Mouse (Mus musculus) lung, postnatal 25 days (tissue): ENCODE data around the gene Clec16a.

Source experiments
- DNase-seq: peaks from one replicate; pipeline ENCODE4 v3.0.0; 2022; ENCODE audit warnings: low spot score

The Clec16a gene

DNA sequence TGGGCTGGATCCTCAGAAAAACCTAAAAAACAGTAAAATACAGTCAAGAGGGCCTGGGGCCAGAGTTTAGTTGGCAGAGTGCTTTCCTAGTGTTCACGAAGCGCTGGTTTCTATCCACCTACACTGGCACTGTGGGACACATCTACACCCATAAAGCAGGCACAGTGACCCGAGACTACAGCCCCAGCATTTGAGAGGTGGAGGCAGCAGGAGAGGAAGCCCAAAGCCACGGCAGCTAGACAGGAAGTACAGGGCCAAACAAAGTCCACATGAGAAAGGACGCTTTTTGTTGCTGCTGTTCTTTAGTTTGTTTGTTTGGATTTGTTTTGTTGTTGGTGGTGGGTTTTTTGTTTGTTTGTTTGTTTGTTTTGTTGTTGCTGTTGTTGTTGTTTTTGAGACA, 8.8 kb upstream of the Clec16a start:
- DNase-seq = no peak

DNA sequence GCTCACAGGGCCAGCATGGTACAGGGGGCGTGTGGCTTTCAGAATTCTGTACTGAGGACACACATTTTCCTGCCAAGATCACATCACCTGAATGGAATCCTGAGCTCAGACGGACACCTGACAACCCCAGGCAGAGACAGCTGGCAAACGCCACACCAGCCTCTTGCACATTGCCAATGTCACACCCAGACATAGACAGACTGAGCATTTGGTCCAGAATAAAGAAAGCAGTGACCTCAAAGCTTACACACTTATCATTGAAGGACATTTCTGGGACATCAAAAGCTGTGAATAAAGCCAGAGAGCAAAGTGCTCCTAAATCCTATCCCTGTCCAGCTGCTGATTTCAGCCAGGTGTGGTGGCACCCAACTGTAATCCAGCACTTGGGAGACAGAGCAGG, 8.2 kb upstream of the Clec16a start:
- no peak for DNase-seq

DNA sequence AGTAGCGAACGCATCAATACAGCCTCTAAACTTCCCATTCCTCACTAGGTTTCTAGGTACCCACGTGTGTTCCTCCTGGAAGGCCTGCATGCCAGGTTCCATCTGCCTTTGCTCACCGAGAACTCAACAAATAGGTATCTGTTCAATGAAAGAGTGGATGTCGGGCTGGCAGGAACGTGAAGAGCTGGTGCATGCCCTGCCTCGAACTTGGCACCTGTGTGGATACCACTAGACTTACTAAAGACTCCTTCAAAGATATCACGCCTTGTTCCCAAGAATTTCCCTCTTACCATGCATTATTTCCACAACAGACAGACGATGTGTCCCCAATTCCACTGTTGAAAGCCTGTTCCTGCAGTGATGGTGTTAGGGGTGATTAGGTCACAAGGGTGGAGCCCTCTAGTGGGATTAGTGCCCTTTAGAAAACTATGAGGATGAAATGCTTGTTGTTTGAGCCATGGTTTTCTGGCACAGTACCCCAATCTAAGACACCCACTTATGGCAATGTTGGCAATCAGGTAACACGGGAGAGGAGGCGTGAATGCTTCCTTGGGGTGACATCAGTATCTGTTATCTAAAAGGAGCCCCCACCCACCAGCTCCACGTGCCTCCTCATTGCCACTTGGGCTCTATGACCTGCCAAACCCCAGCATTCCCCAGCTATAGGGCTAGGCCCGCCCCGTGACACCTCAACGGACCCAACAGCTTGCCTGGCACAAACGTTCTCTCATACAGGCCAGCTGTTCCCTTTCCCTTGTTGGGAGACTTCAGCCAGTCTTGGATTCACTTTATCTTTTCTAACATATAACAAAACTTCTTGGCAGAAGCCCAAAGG, 4.2 kb upstream of the Clec16a start:
- DNase-seq = no peak

DNA sequence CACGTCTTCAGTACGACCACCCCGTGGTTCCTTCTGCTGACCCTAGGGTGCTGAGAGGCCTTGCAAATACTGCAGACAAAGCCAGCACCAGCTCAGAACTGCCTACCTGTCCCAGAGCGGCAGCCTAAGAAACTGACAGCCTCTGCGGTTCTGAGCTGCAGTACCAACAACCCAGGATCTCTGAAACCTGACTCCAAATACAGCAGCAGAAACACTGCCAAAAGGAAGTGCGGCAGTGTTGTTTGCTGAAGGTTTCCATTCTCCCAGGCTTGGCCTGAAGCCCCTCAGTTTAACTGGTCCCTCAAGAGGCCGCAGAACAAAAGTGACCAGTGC, 3.6 kb upstream of the Clec16a start:
- DNase-seq = no peak

DNA sequence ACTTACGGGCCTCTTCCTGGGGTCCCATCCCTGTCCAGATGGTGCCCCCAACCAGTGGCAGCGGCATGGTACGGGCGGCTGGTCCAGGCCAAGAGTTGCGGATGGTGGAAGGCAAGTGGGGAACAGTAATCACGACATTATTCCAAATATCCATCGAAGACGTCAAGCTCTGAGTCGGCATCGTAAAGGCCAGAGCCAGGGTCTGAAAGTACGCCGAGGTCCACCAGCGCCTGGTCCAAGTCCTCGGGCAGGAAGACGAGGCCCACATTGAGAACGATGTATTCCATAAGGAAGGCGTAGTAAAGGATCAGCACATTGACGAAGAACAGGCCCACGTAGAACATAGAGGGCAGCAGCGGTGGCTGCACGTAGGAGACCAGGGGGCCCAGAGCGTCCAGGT, 2.9 kb upstream of the Clec16a start:
- DNase-seq = no peak

DNA sequence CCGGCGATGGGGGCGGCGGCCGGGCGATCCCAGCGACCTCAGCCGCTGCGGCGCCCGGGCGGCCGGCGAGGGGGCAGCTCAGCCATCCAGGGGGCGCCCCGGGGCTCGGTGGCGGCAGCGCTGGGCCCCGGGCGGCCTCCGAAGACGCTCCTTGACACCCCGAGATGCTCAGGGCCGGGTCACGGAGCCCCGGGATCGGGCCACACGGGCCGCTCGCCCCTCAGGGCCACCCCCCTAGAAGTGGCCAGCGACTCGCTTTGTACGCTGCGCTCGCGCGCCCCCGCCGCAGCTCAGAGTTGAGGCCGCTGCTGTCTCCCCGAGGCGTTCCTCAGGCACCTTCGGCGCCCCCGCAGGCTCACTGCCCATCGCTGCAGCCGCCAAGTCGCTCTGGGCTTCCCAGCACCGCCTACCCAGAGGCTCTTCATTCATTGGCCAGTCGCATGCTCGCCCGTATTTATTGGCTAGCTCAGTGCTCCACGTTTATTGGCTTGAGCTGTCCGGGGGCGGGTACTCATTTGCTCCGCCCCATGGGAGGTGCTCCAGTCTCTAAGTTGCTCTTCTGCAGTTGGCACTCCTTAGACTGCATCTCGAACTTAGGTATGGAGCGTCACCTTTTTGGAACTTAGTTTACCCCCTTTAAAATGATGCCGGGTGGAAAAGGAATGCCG, 2.3 kb upstream of the Clec16a start, which contains the start of gene Dexi:
Dexi (minus strand) TSS at position 357 of the 668 bp plus-strand sequence.
- peak; percentile 98 for DNase-seq

DNA sequence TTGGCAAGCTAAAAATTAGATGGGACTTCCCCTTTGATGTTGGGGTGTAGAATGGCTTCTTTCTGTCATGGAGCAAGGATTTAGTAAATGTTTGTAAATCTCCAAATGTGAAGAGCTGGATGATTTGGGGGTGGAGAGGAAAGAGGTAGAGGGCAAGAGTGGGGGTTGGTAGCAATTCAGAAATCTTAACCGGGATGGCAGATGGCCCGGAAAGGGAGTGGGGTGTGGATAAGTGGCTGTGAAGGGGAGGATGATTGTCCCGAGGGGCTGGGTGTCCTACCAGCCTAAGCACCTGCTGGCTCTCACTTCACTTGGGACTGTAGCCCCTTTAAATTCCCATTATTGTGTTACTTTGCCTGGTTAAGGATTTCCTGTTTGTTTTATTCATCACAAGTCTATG, 1.7 kb downstream of the Clec16a start:
- no peak for DNase-seq

DNA sequence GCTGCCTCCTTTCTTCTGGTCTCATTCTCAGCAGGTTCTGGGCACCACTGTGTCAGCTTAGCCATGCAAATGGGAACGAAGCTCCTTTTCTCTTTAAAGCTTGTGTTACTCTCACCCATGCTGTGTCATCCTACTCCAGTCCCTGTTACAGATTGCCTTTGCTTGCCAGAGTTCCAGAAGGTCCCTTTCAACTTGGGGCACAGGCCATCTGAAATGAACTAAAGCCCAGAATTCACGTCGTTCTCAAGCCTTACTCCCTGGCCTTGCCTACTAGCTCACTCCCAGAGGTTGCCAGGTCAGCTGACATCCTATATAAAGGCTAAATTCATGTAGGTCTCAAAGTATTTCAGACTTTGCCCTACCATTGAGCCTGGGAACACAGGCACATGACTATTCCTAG, 3.8 kb downstream of the Clec16a start:
- DNase-seq = no peak

DNA sequence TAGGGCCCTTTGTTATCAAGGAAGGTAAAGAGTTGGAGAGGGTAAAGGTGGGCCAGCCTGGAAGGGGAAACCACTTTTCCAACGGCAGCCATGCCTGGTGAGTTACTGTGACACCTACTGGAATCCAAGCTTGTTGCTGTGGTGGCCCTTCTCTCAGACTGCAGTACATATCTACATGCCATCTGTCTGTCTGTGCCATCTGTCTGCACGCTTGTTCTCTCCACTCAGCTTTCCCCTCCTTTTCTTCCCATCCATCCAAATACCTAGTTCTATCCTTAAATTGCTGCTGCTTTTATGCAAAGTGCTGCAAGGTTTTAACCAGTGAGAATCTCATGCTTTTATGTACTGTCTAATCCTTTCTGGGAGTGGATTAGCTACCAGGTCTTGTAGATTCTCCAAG, 4.5 kb downstream of the Clec16a start:
- no peak for DNase-seq

DNA sequence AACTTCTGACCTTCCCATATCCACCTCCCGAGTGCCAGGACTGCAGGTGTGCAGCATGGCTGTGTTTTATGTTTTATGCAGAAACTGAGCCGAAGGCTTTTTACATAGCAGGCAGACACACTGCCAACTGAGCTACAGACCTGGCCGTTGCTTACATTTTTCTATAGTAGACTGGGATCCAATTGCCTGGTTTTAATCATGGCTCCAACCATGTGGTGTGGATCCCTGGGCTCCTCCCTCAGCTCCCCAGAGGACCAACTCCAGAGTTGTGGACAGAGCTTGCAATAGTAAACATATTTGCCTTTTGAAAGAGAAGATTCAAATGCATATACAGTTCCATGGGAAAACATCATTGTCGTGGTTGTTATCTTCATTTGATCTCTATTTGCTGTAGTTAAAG, 6.5 kb downstream of the Clec16a start:
- DNase-seq = no peak

DNA sequence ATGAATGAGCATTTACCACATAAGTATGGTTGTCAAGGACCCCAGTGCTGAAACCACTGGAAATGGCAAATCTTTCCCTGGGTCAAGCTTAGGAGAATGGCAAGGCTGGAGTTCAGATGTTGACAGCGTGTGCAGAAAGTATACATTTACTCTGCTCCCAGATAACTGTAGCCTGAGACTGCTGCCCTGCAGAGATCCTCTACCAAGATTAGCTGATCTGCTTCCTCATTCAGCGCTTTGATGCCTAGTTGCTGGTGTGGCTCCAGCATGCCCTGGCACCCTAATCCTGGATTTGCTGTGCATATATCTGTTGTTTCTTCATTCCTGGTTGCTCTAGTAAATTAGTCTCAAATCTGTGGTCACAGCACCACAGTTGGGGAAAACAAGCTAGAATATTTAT, 8.7 kb downstream of the Clec16a start:
- DNase-seq = no peak

DNA sequence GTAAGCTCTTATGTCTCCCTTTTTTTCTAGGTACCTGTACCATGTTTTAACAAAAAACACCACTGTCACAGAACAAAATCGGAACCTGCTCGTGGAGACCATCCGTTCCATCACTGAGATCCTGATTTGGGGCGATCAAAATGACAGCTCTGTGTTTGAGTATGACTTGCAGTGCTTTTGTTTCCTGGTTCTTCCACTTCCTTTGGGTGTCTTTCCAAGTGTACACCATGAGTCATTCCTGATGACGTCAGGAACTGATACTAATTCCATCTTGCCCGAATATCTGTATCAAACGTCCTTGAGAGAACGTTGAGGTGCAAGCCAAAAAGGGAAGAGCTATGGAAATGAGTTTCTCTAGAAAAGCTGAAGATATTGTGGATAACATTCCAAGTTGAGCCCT, 14.9 kb downstream of the Clec16a start:
- no peak for DNase-seq

DNA sequence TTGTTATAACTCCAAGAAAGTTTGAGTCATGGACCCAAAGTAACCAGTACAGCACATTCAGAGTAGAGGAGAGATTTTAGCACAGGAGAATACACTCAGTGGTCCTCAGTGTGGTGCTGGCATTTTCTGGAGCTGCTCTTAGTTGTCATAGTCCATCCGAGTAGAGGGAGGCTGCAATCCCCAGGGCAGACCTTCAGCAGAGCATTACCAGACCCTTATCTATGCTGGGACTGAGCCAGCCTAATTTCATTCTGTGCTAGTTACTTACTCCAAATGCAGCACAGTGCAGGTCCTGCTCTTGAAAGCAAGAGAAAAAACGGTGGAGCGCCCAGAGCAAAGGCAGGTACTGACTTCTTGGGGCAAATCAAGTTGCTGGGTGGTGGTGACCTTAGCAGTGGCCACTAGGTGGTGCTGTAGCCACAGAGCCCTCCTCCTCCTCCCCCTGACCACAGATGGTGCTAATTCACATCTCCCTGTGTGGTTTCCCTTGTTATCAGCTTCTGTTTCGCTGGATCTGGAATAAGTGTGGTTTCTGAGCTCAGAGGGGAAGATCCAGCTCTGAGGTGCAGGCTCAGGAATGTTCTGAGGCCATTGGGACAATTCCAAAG, 20.2 kb downstream of the Clec16a start:
- peak; percentile 65 for DNase-seq

DNA sequence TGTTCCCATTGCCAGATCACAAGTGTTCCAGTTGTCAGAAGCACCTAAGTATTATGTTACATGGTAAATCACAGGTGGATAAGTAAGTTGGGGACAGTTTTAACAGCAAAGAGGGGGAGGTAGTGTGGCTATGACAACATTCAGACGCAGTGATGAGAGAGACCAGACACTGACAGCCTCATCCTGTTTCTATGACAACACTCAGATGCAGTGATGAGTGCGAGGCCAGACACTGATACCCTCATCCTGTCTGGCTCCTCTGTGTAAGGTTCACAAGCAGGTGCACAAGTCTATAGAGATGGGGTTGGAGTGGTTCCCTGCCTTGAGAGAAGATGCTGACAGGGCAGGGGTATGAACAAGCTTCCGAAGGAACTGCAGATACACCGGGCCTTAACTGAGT, 22.0 kb downstream of the Clec16a start:
- no peak for DNase-seq

DNA sequence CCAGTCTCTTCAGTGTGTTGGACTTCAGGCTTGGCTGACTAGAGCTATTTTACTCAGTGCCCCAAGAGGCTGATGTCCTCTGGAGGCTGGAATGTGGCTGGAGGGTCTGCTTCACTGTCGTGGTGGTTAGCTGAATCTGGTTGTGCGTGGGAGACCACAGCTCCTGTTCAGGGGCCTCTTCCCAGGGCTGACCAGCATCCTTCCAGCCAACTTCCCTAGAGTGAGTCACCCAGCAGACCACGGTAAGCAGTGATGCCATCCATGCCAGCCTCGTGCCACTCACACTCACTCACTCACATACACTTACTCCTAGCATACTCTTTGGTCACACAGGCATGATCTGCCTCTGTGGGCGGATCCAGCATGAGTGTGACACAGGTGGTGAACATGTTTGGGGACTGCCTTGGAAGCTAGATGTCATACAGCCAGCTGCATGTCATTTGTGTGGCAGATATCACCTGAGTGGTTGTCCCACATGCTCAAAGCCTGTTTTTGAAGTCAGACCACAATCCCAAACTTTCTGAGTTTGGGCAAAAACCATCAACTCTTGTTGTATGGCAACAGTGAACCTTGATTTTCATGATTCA, 24.8 kb downstream of the Clec16a start:
- no peak for DNase-seq

DNA sequence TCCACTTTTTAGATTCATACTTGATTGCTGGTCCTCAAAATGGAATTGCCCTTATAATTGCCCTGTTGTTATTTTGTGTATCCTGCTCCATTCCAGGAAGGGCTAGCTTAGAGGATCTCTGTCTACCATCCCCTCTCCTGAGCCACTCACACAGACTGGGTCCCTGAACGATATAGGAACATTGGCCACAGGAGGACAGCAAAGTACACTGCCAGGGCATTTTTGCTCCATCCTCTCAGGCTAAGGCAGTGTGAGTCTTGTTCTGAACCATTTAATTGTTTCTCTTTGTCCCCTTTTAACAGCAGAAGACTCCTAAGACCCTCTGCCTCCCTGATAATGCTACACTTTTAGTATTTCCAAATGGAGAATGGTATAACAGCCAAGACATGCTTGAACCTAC, 25.6 kb downstream of the Clec16a start:
- DNase-seq = peak; percentile 65

DNA sequence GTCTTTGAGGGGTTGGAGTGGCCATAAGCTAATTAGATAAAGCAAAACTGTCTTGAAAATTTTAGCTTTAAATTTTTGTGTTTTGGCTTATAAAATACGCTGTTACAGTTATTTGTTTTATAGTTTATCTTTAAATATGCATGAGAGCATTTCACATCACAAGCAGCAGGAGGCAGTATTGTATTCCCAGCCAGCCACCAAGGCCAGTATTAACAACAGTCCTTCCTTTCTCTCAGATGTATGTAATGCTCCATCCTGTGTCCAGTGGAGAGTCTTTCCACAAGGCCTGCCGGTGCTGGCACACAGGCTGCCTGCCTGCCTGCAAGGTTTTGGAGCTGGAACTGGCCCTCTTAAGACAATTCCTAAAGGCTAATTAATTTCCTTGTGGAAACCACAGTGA, 26.7 kb downstream of the Clec16a start:
- no peak for DNase-seq

DNA sequence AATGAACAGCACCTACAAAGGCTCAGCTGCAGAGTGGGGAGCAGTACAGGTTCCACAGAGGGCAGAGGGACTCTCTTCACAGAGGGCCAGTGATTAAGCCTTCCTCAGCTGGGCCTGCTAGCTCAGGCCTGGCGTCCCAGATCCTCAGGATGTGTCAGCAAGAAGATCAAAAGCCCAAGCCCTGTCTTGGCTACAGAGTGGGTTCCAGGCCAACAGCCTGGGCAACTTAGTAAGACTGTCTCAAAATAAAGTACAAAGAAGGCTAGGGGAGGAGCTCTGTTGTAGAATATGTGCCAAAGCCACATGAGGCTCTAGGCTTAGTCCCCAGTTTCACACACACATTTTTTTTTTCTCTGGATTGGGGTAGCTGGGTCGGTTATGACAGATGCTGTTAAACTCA, 29.8 kb downstream of the Clec16a start:
- DNase-seq = no peak

DNA sequence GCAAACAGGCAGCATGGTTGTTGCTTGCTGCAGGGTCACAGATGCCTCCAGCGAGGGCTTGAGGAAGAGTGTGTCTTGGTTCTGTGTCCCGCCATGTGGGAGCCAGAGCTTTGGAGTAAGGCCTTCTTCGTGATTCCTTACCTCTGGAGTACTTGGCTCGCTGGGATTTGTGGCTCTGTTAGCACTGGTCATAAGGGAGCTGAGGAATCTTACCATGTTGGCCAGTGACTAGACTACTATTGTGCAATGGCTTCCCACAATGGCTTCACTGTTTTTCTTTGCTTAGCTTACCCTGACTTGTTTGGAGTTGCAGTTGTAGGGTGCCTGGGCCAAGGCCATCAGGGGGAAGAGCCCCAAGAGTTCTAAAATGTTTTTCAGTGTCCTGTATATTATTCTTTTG, 30.8 kb downstream of the Clec16a start:
- DNase-seq = no peak

DNA sequence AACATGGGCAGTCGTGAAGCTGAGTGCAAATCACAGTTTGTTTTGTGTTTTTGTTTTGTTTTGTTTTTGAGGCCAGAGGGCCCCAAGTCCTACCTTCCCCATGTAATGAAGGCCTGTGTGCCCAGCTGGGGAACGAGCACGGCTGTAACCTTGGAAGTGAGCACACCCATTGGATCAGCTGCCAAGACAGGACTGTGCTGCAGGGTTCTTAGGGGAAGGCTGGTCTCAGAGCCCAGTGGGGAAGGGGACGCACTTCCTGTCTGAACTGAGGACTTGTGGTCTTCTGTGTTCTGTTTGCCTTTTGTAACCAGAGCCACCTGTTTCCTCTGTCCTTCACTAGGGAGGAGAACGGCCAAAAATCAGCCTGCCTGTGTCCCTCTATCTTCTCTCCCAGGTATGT, 32.4 kb downstream of the Clec16a start:
- no peak for DNase-seq

DNA sequence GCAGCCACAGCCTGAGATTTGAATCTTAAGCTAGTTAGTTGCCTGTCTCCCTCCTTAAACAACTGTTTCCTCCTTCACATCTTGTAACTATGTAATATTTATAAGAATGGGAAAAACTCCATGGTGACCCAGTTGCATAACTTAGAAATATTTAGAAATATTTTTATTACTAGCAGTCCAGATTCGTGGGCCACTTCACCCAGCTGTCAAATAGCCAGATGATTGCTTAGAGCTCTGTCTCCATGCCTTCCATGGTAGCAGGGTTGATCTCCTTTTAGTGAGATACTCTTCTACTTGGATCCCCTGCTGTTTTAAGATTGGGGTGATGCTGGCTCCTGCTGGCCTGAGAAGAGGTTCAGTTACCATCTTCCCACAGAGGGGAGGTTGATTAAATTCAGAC, 33.2 kb downstream of the Clec16a start:
- DNase-seq = peak; percentile 27

DNA sequence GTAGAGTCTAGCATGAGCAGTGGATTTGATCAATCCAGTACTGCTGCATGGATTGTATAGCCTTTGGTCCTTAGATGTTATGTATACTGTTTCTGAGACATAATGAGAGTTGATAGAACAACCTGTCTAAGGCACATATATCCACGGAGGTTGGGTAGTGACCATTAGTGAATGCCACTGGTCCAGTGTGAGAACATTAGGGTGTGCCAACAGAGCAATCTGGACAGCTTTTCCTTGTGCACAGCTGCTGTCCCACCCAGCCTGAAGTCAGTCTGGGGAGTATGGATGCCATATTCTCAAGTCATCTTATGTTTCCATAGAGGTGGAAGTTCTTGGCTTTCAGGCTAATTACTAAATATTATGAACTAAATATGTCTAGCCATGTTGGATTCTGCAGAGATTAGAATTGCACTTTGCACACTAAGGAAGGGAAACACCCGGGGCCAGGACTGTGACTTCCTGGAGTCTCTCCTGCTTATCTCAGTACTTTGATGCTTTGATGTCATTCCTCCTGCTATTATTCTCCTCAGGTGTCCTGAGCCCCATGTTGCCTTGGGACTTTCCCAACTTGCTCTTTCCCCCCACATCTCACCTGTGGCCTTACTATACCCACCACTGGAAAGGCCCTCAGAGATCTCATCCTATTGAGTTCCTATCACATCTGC, 36.2 kb downstream of the Clec16a start:
- no peak for DNase-seq

DNA sequence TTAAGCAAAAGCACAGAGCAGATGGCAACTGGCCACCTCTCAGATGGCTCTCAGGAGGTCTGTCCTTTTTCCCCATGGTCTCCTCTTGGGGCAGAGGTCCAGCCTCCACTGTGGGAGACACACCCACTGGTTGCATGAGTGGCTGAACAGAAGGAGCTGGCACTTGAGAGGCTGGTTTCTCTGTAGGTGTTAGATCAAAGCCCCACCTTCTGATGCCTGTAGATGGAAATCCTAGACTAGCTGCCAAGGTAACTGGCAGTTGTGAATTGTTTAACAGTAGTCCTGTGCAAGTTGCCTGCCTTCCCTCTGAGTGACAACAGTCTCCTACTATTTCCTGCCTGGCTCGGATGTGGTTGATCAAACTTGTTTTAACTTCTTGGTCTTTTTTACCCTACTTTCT, 40.0 kb downstream of the Clec16a start:
- DNase-seq = peak; percentile 44
